Comparison of ENCODE assay signal across 8 mouse cellular contexts in the genomic region with DNA sequence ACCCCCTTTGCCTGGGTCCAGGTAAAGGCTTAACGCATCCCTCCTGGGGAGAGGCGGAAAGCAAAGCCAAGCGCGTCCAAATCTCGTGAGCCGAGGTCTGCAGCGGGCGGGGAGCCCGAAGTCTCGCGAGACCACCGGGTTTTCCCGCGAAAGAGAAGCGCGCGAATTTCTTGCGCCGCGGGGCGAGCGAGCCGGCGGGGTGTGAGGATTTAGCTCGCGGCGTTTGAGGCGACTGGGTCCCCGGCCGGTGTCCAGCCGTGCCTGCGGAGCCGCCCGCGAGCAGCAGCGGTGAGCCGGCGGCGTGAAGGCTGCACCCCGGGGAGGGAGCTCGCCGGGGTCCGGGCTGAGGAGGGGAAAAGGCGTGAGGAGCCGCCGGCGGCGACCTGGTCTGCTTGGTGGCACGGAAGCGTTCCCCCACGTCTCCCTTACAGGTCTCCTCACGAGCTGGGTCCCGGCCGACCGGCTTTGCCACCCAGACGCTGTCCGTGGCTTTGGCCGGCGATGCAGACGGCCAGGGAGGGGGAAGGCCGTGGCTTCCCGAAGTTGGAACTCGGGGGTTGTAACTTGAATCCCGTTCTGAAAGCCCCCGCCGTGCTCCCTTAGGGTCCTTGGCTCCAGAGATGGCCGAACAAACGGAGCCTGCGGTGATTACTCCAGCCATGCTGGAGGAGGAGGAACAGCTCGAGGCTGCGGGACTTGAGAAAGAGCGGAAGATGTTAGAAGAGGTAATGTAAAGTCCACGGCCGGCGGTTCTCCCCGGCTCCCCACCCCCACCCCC. TPM values are rescaled to one million over a fixed set of nuclear protein-coding genes. Genes with fewer than 3 reads are reported as not detected.
DNase-seq lines count a peak whose midpoint lies in the region; ATAC-seq and TF ChIP-seq lines count a peak whose summit lies in the region.

Gene Hells (plus strand): TSS at position 128 of the 778 bp plus-strand sequence.

- H3K4me1 ChIP-seq in G1E (ENCODE audit: insufficient read depth, low read depth, low read length), result peaks cover 28% of the 10 kb centered on the region
- H3K4me1 ChIP-seq in forebrain, embryonic 15.5 days, result peaks cover 16% of the 10 kb centered on the region
- H3K4me1 ChIP-seq in lung, adult 2 months (ENCODE audit: control insufficient read depth, insufficient read depth, low read length), result no peaks in the 10 kb centered on the region
- H3K4me1 ChIP-seq in neural tube, embryonic 15.5 days, result peaks cover 7% of the 10 kb centered on the region

- H3K27me3 ChIP-seq in G1E (ENCODE audit: insufficient read depth, low read length), result no peaks in the 10 kb centered on the region
- H3K27me3 ChIP-seq in forebrain, embryonic 15.5 days, result no peaks in the 10 kb centered on the region
- H3K27me3 ChIP-seq in neural tube, embryonic 15.5 days (replicated peaks), result no peaks in the 10 kb centered on the region

- under 1% methylated on average over 76 of the region's 76 CpGs for WGBS in forebrain, embryonic 15.5 days
- WGBS in lung, adult 2 months, result under 1% methylated on average over 76 of the region's 76 CpGs
- under 1% methylated on average over 72 of the region's 76 CpGs for WGBS in neural tube, embryonic 15.5 days

- intact Hi-C loops in heart, postnatal 36 days (cut with DNase I), result no loop called here

- peak; percentile 45; the same call in 1 of the 2 replicates for TF ChIP-seq POLR2A in lung, adult 2 months (IDR thresholded peaks at IDR 0.05; ENCODE audit: borderline replicate concordance, extremely low read depth, low read depth, low read length)

- peak within 1 kb of the TSS; percentile 97 for H3K4me2 ChIP-seq in forebrain, embryonic 15.5 days (replicated peaks)
- H3K4me2 ChIP-seq in neural tube, embryonic 15.5 days, result peak within 1 kb of the TSS; percentile 99

- no peaks in the 10 kb centered on the region for H3K9me3 ChIP-seq in G1E (replicated peaks)
- no peaks in the 10 kb centered on the region for H3K9me3 ChIP-seq in forebrain, embryonic 15.5 days
- no peaks in the 10 kb centered on the region for H3K9me3 ChIP-seq in neural tube, embryonic 15.5 days (replicated peaks)

- peak within 1 kb of the TSS; percentile 95 for H3K4me3 ChIP-seq in G1E (ENCODE audit: low read depth, low read length)
- peak within 1 kb of the TSS; percentile 84 for H3K4me3 ChIP-seq in forebrain, embryonic 15.5 days
- H3K4me3 ChIP-seq in lung, adult 2 months (replicated peaks; ENCODE audit: extremely low read depth, low read depth, low read length), result peak within 1 kb of the TSS; percentile 89
- peak within 1 kb of the TSS; percentile 90 for H3K4me3 ChIP-seq in neural tube, embryonic 15.5 days (replicated peaks)

- ATAC-seq in G1E (ENCODE audit: extremely low read depth, insufficient number of reproducible peaks, low FRiP score, poor library complexity, severe bottlenecking), result peak; percentile 42; the same call in 1 of the 2 replicates
- peak; percentile 93 for ATAC-seq in forebrain, embryonic 15.5 days (replicated peaks)
- peak; percentile 95 for ATAC-seq in neural tube, embryonic 15.5 days (ENCODE audit: low FRiP score)

- no peak for TF ChIP-seq CTCF in G1E (IDR thresholded peaks at IDR 0.05; ENCODE audit: low read depth, low read length)
- no peak for TF ChIP-seq CTCF in lung, adult 2 months (IDR thresholded peaks at IDR 0.05; ENCODE audit: insufficient read depth, low read length)

- H3K36me3 ChIP-seq in G1E (replicated peaks), result peaks cover 45% of the 10 kb centered on the region
- H3K36me3 ChIP-seq in forebrain, embryonic 15.5 days, result 0 out of 2 replicates have a peak, but pooled peaks cover 1% of the 10 kb centered on the region
- H3K36me3 ChIP-seq in neural tube, embryonic 15.5 days, result no peaks in the 10 kb centered on the region

- 0 out of 2 replicates have a peak within 1 kb of the TSS, but pooled peaks have one; percentile 47 for H3K27ac ChIP-seq in forebrain, embryonic 15.5 days (replicated peaks)
- H3K27ac ChIP-seq in neural tube, embryonic 15.5 days (replicated peaks), result peak within 1 kb of the TSS; percentile 74

- DNase-seq in G1E (ENCODE audit: low spot score), result peak; percentile 87
- DNase-seq in cerebellum, adult 11-12 months, result peak; percentile 78
- DNase-seq in heart, postnatal 36 days, result peak; percentile 85 to 87
- peak; percentile 54 to 69 for DNase-seq in layer of hippocampus, adult 18-20 months (ENCODE audit: low spot score in 2 of 2)
- DNase-seq in lung, adult 2 months, result peak; percentile 77
- DNase-seq in testis, postnatal 10 days (ENCODE audit: low spot score), result peak; percentile 95

- H3K9ac ChIP-seq in forebrain, embryonic 15.5 days (replicated peaks), result peak within 1 kb of the TSS; percentile 83
- peak within 1 kb of the TSS; percentile 77 for H3K9ac ChIP-seq in neural tube, embryonic 15.5 days (replicated peaks)

RNA-seq across cellular contexts. Expression of gene Hells, which starts in this region (rescaled TPM):
- total RNA-seq in G1E (2014; fragmentation: Nextera tagmentation) (285 and 333 TPM in 2 replicates), G1E (2017) (111 and 137 TPM in 2 replicates)
- polyA plus RNA-seq in G1E (2012), result 14.1 and 17.4 TPM in 2 replicates
- 20.8 and 22.4 TPM in 2 replicates for polyA plus RNA-seq in forebrain, embryonic 15.5 days (2015; fragmentation: Nextera tagmentation; extraction: Ambion mirVana)
- total RNA-seq in heart, postnatal 36 days (2021), result 1 to 10 TPM in 1 of 2 experiments, under 1 TPM in 1; 0.84 to 2.0 TPM
- 1 to 10 TPM; 4.2 TPM for total RNA-seq in layer of hippocampus, adult 18-20 months (2021)
- polyA plus RNA-seq in lung, adult 2 months (2012; rRNA removed), result 0.12 and 0.44 TPM in 2 replicates
- 7.7 and 18.7 TPM in 2 replicates for polyA plus RNA-seq in neural tube, embryonic 15.5 days (2015; fragmentation: Nextera tagmentation; extraction: Ambion mirVana)

Comparison
In these comparisons a context has a peak if more than half of its experiments do, and no peak if none do; other contexts are left out.
1. Peak in every context shown above with its lines: DNase-seq, ATAC-seq, H3K4me3 ChIP-seq and H3K27ac ChIP-seq.
2. RNA of gene Hells (total RNA-seq): 111 to 333 TPM in G1E; 4.2 TPM in layer of hippocampus, adult 18-20 months and 0.84 to 2.0 TPM in heart, postnatal 36 days; every median in the first group is over 10 times any median in the second.
3. Peak in DNase-seq and H3K4me3 ChIP-seq in lung, adult 2 months; RNA of the gene not detected or under 1 TPM.
4. ATAC-seq: peak in every context shown above with its lines; median percentile 95 in neural tube, embryonic 15.5 days; 93 in forebrain, embryonic 15.5 days; 42 in G1E.